7 mouse cellular contexts compared by ENCODE assay signal in genomic region chr2:32259657-32260417, GRCm38 (mm10). TPM values are rescaled to one million over a fixed set of nuclear protein-coding genes. Genes with fewer than 3 reads are reported as not detected.
DNase-seq lines count a peak whose midpoint lies in the region; ATAC-seq and TF ChIP-seq lines count a peak whose summit lies in the region.

TSS of gene Uck1 (minus strand) at chr2:32260159.

- H3K4me2 ChIP-seq in embryonic facial prominence, embryonic 11.5 days (ENCODE audit: low read depth, low read length) = peak within 1 kb of the TSS; percentile 57
- H3K4me2 ChIP-seq in limb, embryonic 12.5 days = peak within 1 kb of the TSS; percentile 78
- H3K4me2 ChIP-seq in midbrain, embryonic 15.5 days = peak within 1 kb of the TSS; percentile 71

- no peak for TF ChIP-seq POLR2A in kidney, adult 2 months (IDR thresholded peaks at IDR 0.05; ENCODE audit: low read depth, low read length)
- peak; percentile 82 for TF ChIP-seq POLR2A in spleen, adult 2 months (IDR thresholded peaks at IDR 0.05; ENCODE audit: low read depth, low read length)

- TF ChIP-seq CTCF in kidney, adult 2 months (conservative IDR thresholded peaks at IDR 0.05; ENCODE audit: insufficient read depth, insufficient read length, low read depth, low read length) = no peak
- TF ChIP-seq CTCF in spleen, adult 2 months (IDR thresholded peaks at IDR 0.05; ENCODE audit: extremely low read depth, insufficient read depth, insufficient read length, insufficient replicate concordance) = no peak

- no peaks in the 10 kb centered on the region for H3K9me3 ChIP-seq in embryonic facial prominence, embryonic 11.5 days (replicated peaks; ENCODE audit: control insufficient read depth, low read length)
- no peaks in the 10 kb centered on the region for H3K9me3 ChIP-seq in limb, embryonic 12.5 days
- H3K9me3 ChIP-seq in midbrain, embryonic 15.5 days = no peaks in the 10 kb centered on the region

- H3K27ac ChIP-seq in embryonic facial prominence, embryonic 11.5 days (replicated peaks; ENCODE audit: low read depth, low read length) = 0 out of 2 replicates have a peak within 1 kb of the TSS, but pooled peaks have one; percentile 6
- peak within 1 kb of the TSS; percentile 41 for H3K27ac ChIP-seq in kidney, adult 2 months (ENCODE audit: insufficient read depth, low read depth, low read length)
- peak within 1 kb of the TSS; percentile 50; the same call in 1 of the 2 replicates for H3K27ac ChIP-seq in limb, embryonic 12.5 days
- H3K27ac ChIP-seq in midbrain, embryonic 15.5 days = peak within 1 kb of the TSS; percentile 64
- H3K27ac ChIP-seq in spleen, adult 2 months (ENCODE audit: insufficient read depth, low read length) = peak within 1 kb of the TSS; percentile 55

- H3K27me3 ChIP-seq in embryonic facial prominence, embryonic 11.5 days (ENCODE audit: control insufficient read depth, insufficient read depth, low read length) = no peaks in the 10 kb centered on the region
- H3K27me3 ChIP-seq in kidney, adult 2 months (replicated peaks; ENCODE audit: control insufficient read depth, insufficient read depth, low read length) = no peaks in the 10 kb centered on the region
- H3K27me3 ChIP-seq in limb, embryonic 12.5 days = no peaks in the 10 kb centered on the region
- no peaks in the 10 kb centered on the region for H3K27me3 ChIP-seq in midbrain, embryonic 15.5 days (replicated peaks)
- H3K27me3 ChIP-seq in spleen, adult 2 months (ENCODE audit: control insufficient read depth, insufficient read depth, low read length) = no peaks in the 10 kb centered on the region

- peaks cover 4% of the 10 kb centered on the region; the same call in 1 of the 2 replicates for H3K4me1 ChIP-seq in embryonic facial prominence, embryonic 11.5 days (ENCODE audit: control insufficient read depth, insufficient read depth, low read length)
- peaks cover 3% of the 10 kb centered on the region; the same call in 1 of the 2 replicates for H3K4me1 ChIP-seq in kidney, adult 2 months (ENCODE audit: control insufficient read depth, insufficient read depth, low read length)
- H3K4me1 ChIP-seq in limb, embryonic 12.5 days (replicated peaks) = peaks cover 13% of the 10 kb centered on the region
- peaks cover 16% of the 10 kb centered on the region for H3K4me1 ChIP-seq in midbrain, embryonic 15.5 days
- H3K4me1 ChIP-seq in spleen, adult 2 months (ENCODE audit: control insufficient read depth, insufficient read depth, insufficient read length) = peaks cover 6% of the 10 kb centered on the region; the same call in 1 of the 2 replicates

- H3K4me3 ChIP-seq in embryonic facial prominence, embryonic 11.5 days (ENCODE audit: low read depth, low read length) = peak within 1 kb of the TSS; percentile 74
- H3K4me3 ChIP-seq in kidney, adult 2 months (ENCODE audit: insufficient read depth, low read depth, low read length) = peak within 1 kb of the TSS; percentile 67
- peak within 1 kb of the TSS; percentile 86 for H3K4me3 ChIP-seq in limb, embryonic 12.5 days (replicated peaks)
- peak within 1 kb of the TSS; percentile 70 for H3K4me3 ChIP-seq in midbrain, embryonic 15.5 days
- peak within 1 kb of the TSS; percentile 74 for H3K4me3 ChIP-seq in spleen, adult 2 months (ENCODE audit: extremely low read depth, insufficient read depth, insufficient read length)

- 2% methylated on average over 48 of the region's 59 CpGs for WGBS in embryonic facial prominence, embryonic 11.5 days
- WGBS in kidney, adult 2 months = 1% methylated on average over 59 of the region's 59 CpGs
- WGBS in limb, embryonic 12.5 days = 2% methylated on average over 59 of the region's 59 CpGs
- WGBS in midbrain, embryonic 15.5 days = 2% methylated on average over 59 of the region's 59 CpGs
- WGBS in spleen, adult 2 months = under 1% methylated on average over 59 of the region's 59 CpGs

- no peaks in the 10 kb centered on the region; the same call in 1 of the 2 replicates for H3K36me3 ChIP-seq in embryonic facial prominence, embryonic 11.5 days (replicated peaks; ENCODE audit: control insufficient read depth, insufficient read depth, low read depth, low read length)
- H3K36me3 ChIP-seq in kidney, adult 2 months (ENCODE audit: control insufficient read depth, insufficient read depth, low read length) = 0 out of 2 replicates have a peak, but pooled peaks cover 4% of the 10 kb centered on the region
- peaks cover 35% of the 10 kb centered on the region for H3K36me3 ChIP-seq in limb, embryonic 12.5 days
- peaks cover 13% of the 10 kb centered on the region; the same call in 1 of the 2 replicates for H3K36me3 ChIP-seq in midbrain, embryonic 15.5 days (replicated peaks)
- peaks cover 11% of the 10 kb centered on the region for H3K36me3 ChIP-seq in spleen, adult 2 months (ENCODE audit: control insufficient read depth, insufficient read depth, low read length)

- peak; percentile 82 for ATAC-seq in embryonic facial prominence, embryonic 11.5 days (replicated peaks; ENCODE audit: insufficient number of reproducible peaks, low FRiP score, low TSS enrichment, low read depth)
- peak; percentile 83 for ATAC-seq in limb, embryonic 12.5 days (ENCODE audit: insufficient number of reproducible peaks, insufficient read depth, low FRiP score, low TSS enrichment, low read depth)
- ATAC-seq in midbrain, embryonic 15.5 days (replicated peaks) = peak; percentile 94

- peak; percentile 95 for DNase-seq in adrenal gland, postnatal 14 days
- DNase-seq in embryonic facial prominence, embryonic 11.5 days (ENCODE audit: low spot score) = peak; percentile 92
- peak; percentile 90 to 94 for DNase-seq in heart, adult 18-20 months
- DNase-seq in kidney, adult 2 months = peak; percentile 96
- DNase-seq in spleen, adult 2 months (ENCODE audit: low read depth in 1 of 2, low spot score in 2 of 2) = peak; percentile 79 to 88

- H3K9ac ChIP-seq in embryonic facial prominence, embryonic 11.5 days (replicated peaks; ENCODE audit: low read length) = peak within 1 kb of the TSS; percentile 79
- peak within 1 kb of the TSS; percentile 89 for H3K9ac ChIP-seq in limb, embryonic 12.5 days (replicated peaks)
- peak within 1 kb of the TSS; percentile 71 for H3K9ac ChIP-seq in midbrain, embryonic 15.5 days

RNA-seq across cellular contexts. Expression of gene Uck1, which starts in this region (rescaled TPM):
- 132 and 137 TPM in 2 replicates for total RNA-seq in adrenal gland, postnatal 14 days (2021)
- polyA plus RNA-seq in embryonic facial prominence, embryonic 11.5 days (2014; fragmentation: Nextera tagmentation; extraction: Ambion mirVana) = 57.2 and 64.2 TPM in 2 replicates
- total RNA-seq in heart, adult 18-20 months (2021) = 10 to 100 TPM; 20.3 to 26.7 TPM
- 134 and 147 TPM in 2 replicates for polyA plus RNA-seq in kidney, adult 2 months (2012; rRNA removed)
- 64.8 and 65.3 TPM in 2 replicates for polyA plus RNA-seq in limb, embryonic 12.5 days (2016; fragmentation: Nextera tagmentation; extraction: Ambion mirVana)
- polyA plus RNA-seq in midbrain, embryonic 15.5 days (2015; fragmentation: Nextera tagmentation; extraction: Ambion mirVana) = 112 and 117 TPM in 2 replicates
- polyA plus RNA-seq in spleen, adult 2 months (2012; rRNA removed) = 58.4 and 72.9 TPM in 2 replicates

Comparison
In these comparisons a context has a peak if more than half of its experiments do, and no peak if none do; other contexts are left out.
1. Peak in every context shown above with its lines: DNase-seq, ATAC-seq, H3K4me3 ChIP-seq and H3K27ac ChIP-seq.
2. H3K27ac ChIP-seq: peak in every context shown above with its lines; median percentile 64 in midbrain, embryonic 15.5 days; 55 in spleen, adult 2 months; 50 in limb, embryonic 12.5 days; 41 in kidney, adult 2 months; 6 in embryonic facial prominence, embryonic 11.5 days.